Mouse (Mus musculus) heart, embryonic 15.5 days (tissue): ENCODE measurements around the gene Ngly1. TPM values are rescaled to one million over a fixed set of nuclear protein-coding genes. Genes with fewer than 3 reads are reported as not detected.

Source experiments
- ATAC-seq: fragments of 200-750 bp; cut with Nextera tagmentation; replicated peaks from 2 replicates; pipeline ENCODE4 v1.8.0; 2017; ENCODE audit warnings: low read depth, moderate TSS enrichment; ENCODE audit not compliant: insufficient number of reproducible peaks, insufficient read depth, low FRiP score
- H3K27ac ChIP-seq: fragments of 300-500 bp; sonication (generic); 2 replicates; pipeline ENCODE4 v1.5.1; 2015; ENCODE audit warnings: mild to moderate bottlenecking, inconsistent platforms
- H3K27me3 ChIP-seq: fragments of 300-500 bp; sonication (generic); 2 replicates; pipeline ENCODE4 v1.6.1; 2015; ENCODE audit warnings: inconsistent platforms
- H3K36me3 ChIP-seq: fragments of 300-500 bp; sonication (generic); 2 replicates; pipeline ENCODE4 v1.6.1; 2015; ENCODE audit warnings: mild to moderate bottlenecking, inconsistent platforms
- H3K4me1 ChIP-seq: fragments of 300-500 bp; sonication (generic); replicated peaks from 2 replicates; pipeline ENCODE4 v1.6.1; 2015; ENCODE audit warnings: inconsistent platforms
- H3K4me2 ChIP-seq: fragments of 300-500 bp; sonication (generic); 2 replicates; pipeline ENCODE4 v1.6.1; 2015; ENCODE audit warnings: inconsistent platforms, mild to moderate bottlenecking, moderate library complexity
- H3K4me3 ChIP-seq: fragments of 300-500 bp; sonication (generic); 2 replicates; pipeline ENCODE4 v1.5.1; 2015; ENCODE audit warnings: mild to moderate bottlenecking, inconsistent platforms
- H3K9ac ChIP-seq: fragments of 300-500 bp; sonication (generic); 2 replicates; pipeline ENCODE4 v1.6.1; 2015; ENCODE audit warnings: mild to moderate bottlenecking, inconsistent platforms
- H3K9me3 ChIP-seq: fragments of 300-500 bp; sonication (generic); replicated peaks from 2 replicates; pipeline ENCODE4 v1.6.1; 2016; ENCODE audit warnings: inconsistent platforms
- WGBS: fragments of 180-500 bp; shearing (Covaris S2); methylation state at CpG from one replicate; pipeline ENCODE4 v1.1.7; 2015; ENCODE audit warnings: mixed read lengths; 5-methylcytosine and 5-hydroxymethylcytosine counted together
- polyA plus RNA-seq: library from polyadenylated mRNA; unstranded; fragments of >200 nt; fragmentation: Nextera tagmentation; extraction: Ambion mirVana; gene quantifications from 2 replicates; pipeline ENCODE4 v1.2.1, GENCODE M21; 2015

The Ngly1 gene
- polyA plus RNA-seq, 1 experiment from 2014 or later, result 23.7 TPM

DNA sequence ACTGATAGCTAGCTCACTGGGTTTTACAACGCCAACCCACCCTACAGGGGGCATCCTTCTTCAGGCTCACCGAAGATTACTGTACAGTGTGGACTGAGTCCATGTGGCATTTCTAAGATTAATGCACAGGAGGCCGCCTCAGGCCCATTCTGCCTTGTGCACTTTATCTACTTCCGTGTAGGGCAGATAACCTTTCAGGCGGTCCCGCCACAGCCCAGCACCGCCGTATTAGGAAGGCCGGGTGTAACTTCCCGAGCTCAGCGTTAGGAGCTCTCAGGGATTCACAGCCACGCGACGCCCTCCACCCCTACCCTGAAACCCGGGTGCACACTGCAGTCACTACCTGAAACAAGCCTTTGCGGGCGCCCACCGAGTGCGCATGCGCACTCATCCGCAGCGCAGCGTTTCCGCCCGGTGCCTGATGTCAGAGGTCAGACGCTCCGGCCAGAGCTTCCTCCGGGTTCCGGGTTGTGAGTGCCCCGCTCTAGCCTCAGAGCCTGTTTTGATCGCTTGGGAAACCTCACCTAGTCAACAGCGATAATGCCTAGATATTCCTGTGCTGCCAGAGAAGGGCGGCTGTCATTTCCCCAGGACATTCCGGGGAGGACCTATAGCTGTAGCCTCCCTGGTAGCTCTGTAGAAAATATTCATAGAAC, 6.0 kb upstream of the Ngly1 start:
- H3K4me3 ChIP-seq, result peak overlapping the region; percentile 61
- WGBS, result 1% methylated on average over 34 of the region's 34 CpGs
- ATAC-seq, result peak; percentile 89

GRCm38 (mm10) chr14:16243603-16244209, 5.4 kb upstream of the Ngly1 start:
- Histone ChIP-seq H3K4me3 (peak overlapping the region; percentile 61), H3K9me3 (no peaks in the 10 kb centered on the region), H3K9ac (peak overlapping the region; percentile 64), H3K4me2 (peak overlapping the region; percentile 67), H3K4me1 (peaks cover 16% of the 10 kb centered on the region), H3K36me3 (peaks cover 3% of the 10 kb centered on the region), H3K27me3 (no peaks in the 10 kb centered on the region), H3K27ac (peak overlapping the region; percentile 82)
- ATAC-seq, result no peak
- 6% methylated on average over 10 of the region's 10 CpGs for WGBS

More for the DNA sequence above, 6.0 kb upstream of the Ngly1 start:
- Histone ChIP-seq H3K4me2 (peak overlapping the region; percentile 67), H3K9me3 (no peaks in the 10 kb centered on the region), H3K9ac (peak overlapping the region; percentile 64), H3K36me3 (peaks cover 3% of the 10 kb centered on the region), H3K27ac (peak overlapping the region; percentile 82), H3K27me3 (no peaks in the 10 kb centered on the region), H3K4me1 (peaks cover 10% of the 10 kb centered on the region)

DNA sequence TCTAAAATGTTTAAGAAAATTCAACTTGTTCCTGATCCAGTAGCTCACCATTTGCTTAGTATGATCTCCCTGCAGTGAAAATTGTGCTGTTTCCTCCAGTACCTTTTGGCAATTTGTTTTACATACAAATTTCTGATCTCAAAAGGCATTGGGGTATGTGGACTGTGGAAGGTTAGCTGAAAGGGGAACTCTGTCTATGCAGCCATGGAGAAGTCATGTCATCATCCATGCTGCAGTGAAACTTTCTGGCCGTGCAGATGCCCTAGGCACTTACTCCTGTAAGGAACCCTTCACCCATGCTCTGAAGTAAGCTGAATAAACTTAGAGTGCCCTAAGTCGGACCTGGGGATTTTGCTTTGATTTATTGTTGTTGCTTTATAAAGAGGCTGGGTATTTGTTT, 4.7 kb upstream of the Ngly1 start:
- Histone ChIP-seq H3K4me2 (peak overlapping the region; percentile 67; the same call in 1 of the 2 replicates), H3K9me3 (no peaks in the 10 kb centered on the region), H3K4me1 (peaks cover 16% of the 10 kb centered on the region), H3K36me3 (peaks cover 3% of the 10 kb centered on the region), H3K27ac (no peak overlapping the region), H3K4me3 (no peak overlapping the region), H3K9ac (no peak overlapping the region), H3K27me3 (no peaks in the 10 kb centered on the region)
- ATAC-seq, result no peak
- WGBS, result 63% methylated on average over 2 of the region's 2 CpGs

DNA sequence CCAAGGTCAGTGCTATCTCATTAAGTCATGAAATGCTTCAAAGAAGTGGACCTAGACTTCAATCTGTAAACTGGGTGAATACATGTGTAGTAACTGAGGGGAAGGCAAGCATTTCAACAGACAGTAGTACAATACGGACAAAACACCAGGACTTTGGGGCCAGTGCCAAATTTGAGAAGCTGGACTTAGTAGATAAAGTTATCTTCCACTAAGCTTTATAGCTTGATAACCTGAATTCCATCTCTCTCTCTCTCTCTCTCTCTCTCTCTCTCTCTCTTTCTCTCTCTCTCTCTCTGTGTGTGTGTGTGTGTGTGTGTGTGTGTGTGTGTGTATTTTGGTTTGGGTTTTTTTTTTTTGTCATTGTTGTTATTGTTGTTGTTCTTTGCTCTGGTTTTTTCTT, 4.0 kb upstream of the Ngly1 start:
- WGBS, result 38% methylated on average over 1 of the region's 1 CpGs

GRCm38 (mm10) chr14:16246340-16246912, 2.7 kb upstream of the Ngly1 start:
- 73% methylated on average over 2 of the region's 2 CpGs for WGBS
- no peak for ATAC-seq
- Histone ChIP-seq H3K4me3 (no peak overlapping the region), H3K36me3 (no peaks in the 10 kb centered on the region), H3K9me3 (no peaks in the 10 kb centered on the region), H3K4me1 (peaks cover 24% of the 10 kb centered on the region), H3K27me3 (no peaks in the 10 kb centered on the region), H3K4me2 (no peak overlapping the region), H3K27ac (no peak overlapping the region), H3K9ac (no peak overlapping the region)

More for the DNA sequence above, 4.0 kb upstream of the Ngly1 start:
- H3K9ac ChIP-seq, result no peak overlapping the region
- no peak overlapping the region for H3K4me3 ChIP-seq
- no peaks in the 10 kb centered on the region for H3K9me3 ChIP-seq
- peaks cover 20% of the 10 kb centered on the region for H3K4me1 ChIP-seq
- H3K4me2 ChIP-seq, result no peak overlapping the region
- H3K27me3 ChIP-seq, result no peaks in the 10 kb centered on the region
- no peak for ATAC-seq
- peaks cover 3% of the 10 kb centered on the region for H3K36me3 ChIP-seq
- no peak overlapping the region for H3K27ac ChIP-seq

DNA sequence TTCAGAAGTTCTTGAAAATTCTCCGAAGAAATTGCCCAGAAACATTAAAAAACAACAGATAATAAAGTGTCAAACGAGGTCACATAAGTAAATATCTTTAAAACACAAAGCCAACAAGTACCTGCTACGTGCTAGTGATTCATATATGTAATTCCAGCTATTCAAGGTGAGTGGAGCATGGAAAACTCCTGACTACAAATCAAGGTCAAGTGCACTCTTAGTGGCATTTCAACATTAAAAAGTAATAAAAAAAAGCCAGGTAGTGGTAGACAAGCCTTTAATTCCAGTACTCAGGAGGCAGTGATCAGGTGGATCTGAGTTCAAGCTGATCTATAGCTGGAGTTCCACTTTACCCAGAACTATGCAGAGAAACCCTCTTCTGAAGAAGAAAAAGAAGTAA, 945 bp upstream of the Ngly1 start:
- Histone ChIP-seq H3K36me3 (no peaks in the 10 kb centered on the region), H3K27ac (no peak overlapping the region), H3K4me3 (peak overlapping the region; percentile 74), H3K9ac (no peak overlapping the region; the same call in 1 of the 2 replicates), H3K27me3 (no peaks in the 10 kb centered on the region), H3K4me2 (peak overlapping the region; percentile 70; the same call in 1 of the 2 replicates), H3K9me3 (no peaks in the 10 kb centered on the region), H3K4me1 (peaks cover 24% of the 10 kb centered on the region)
- 72% methylated on average over 3 of the region's 3 CpGs for WGBS
- ATAC-seq, result no peak

DNA sequence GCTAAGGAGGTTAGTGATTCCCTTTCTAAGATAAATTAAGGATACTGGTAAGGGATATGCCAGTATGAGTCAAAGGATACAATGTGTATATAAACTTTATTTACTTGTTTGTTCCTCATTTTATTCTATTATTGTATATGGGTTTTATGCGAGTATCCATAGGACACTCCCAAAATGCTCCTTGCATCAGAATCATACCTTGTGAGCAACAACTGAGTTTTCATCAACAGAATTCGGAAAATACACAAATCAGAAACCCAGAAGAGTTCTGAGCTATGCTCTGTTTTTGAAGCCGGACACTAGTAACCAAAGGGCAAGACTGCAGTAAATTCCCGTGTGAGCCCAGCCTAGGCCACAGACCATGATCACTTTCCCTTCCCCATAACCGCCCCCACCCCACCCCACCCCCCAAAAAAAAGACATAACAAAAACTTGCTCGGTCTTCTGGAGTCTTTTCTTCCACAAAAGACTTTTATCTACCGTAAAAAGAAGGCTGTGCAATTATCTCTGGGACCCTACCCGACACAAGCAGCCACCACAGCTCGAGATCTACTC, 400 bp upstream of the Ngly1 start:
- Histone ChIP-seq H3K4me1 (peaks cover 23% of the 10 kb centered on the region), H3K27ac (peak overlapping the region; percentile 91; the same call in 1 of the 2 replicates)
- 14% methylated on average over 9 of the region's 9 CpGs for WGBS

GRCm38 (mm10) chr14:16250099-16250498, 1.0 kb downstream of the Ngly1 start:
- peak overlapping the region; percentile 70 for H3K4me2 ChIP-seq
- peaks cover 7% of the 10 kb centered on the region for H3K36me3 ChIP-seq
- H3K27me3 ChIP-seq, result no peaks in the 10 kb centered on the region
- no peaks in the 10 kb centered on the region for H3K9me3 ChIP-seq
- H3K9ac ChIP-seq, result peak overlapping the region; percentile 92
- 71% methylated on average over 3 of the region's 3 CpGs for WGBS
- peaks cover 14% of the 10 kb centered on the region for H3K4me1 ChIP-seq
- H3K27ac ChIP-seq, result no peak overlapping the region
- ATAC-seq, result no peak
- H3K4me3 ChIP-seq, result peak overlapping the region; percentile 74

More for the DNA sequence above, 400 bp upstream of the Ngly1 start:
- 0 out of 2 replicates have a peak, but pooled peaks have one; percentile 6 for ATAC-seq
- Histone ChIP-seq H3K36me3 (no peaks in the 10 kb centered on the region), H3K4me2 (peak overlapping the region; percentile 70), H3K9ac (peak overlapping the region; percentile 92), H3K9me3 (no peaks in the 10 kb centered on the region), H3K4me3 (peak overlapping the region; percentile 74), H3K27me3 (no peaks in the 10 kb centered on the region)

GRCm38 (mm10) chr14:16255745-16256144, 6.7 kb downstream of the Ngly1 start:
- H3K36me3 ChIP-seq, result peaks cover 27% of the 10 kb centered on the region

DNA sequence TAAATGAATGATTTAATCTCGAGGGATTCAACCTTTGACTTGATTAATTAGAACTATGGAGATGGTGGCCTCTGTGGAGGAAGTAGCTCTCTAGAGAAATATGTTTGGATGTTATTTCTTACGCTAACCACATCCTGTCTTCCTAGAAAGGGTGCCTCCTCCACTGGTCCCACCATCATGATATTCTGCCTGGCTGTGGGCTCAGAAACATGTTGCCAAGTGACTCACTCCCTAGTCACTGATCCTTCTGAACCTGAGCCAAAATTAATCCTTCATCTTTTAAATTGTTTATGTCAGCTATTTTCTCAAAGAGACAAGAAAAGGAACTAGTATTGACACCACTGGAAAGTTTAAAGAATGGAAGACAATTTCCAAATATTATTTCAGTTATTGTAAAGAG, 7.1 kb downstream of the Ngly1 start:
- no peaks in the 10 kb centered on the region for H3K9me3 ChIP-seq
- H3K27ac ChIP-seq, result no peak overlapping the region
- H3K4me3 ChIP-seq, result no peak overlapping the region
- H3K9ac ChIP-seq, result no peak overlapping the region
- no peaks in the 10 kb centered on the region for H3K27me3 ChIP-seq
- 53% methylated on average over 2 of the region's 2 CpGs for WGBS
- ATAC-seq, result no peak; the same call in 1 of the 2 replicates
- H3K36me3 ChIP-seq, result peaks cover 29% of the 10 kb centered on the region
- no peak overlapping the region for H3K4me2 ChIP-seq
- H3K4me1 ChIP-seq, result no peaks in the 10 kb centered on the region

More at GRCm38 (mm10) chr14:16255745-16256144, 6.7 kb downstream of the Ngly1 start:
- ATAC-seq, result no peak
- H3K27me3 ChIP-seq, result no peaks in the 10 kb centered on the region
- H3K27ac ChIP-seq, result no peak overlapping the region
- no peaks in the 10 kb centered on the region for H3K9me3 ChIP-seq
- no peak overlapping the region for H3K9ac ChIP-seq
- no peaks in the 10 kb centered on the region for H3K4me1 ChIP-seq
- WGBS, result 84% methylated on average over 3 of the region's 3 CpGs
- no peak overlapping the region for H3K4me2 ChIP-seq
- no peak overlapping the region for H3K4me3 ChIP-seq

- no peaks in the 10 kb centered on the region for H3K4me1 ChIP-seq
- H3K9ac ChIP-seq, result no peak overlapping the region
- WGBS, result 77% methylated on average over 6 of the region's 6 CpGs
Measured at GRCm38 (mm10) chr14:16260541-16260940, 11.5 kb downstream of the Ngly1 start.

More at GRCm38 (mm10) chr14:16260541-16260940, 11.5 kb downstream of the Ngly1 start:
- Histone ChIP-seq H3K27ac (no peak overlapping the region), H3K27me3 (no peaks in the 10 kb centered on the region), H3K36me3 (peaks cover 28% of the 10 kb centered on the region), H3K9me3 (no peaks in the 10 kb centered on the region), H3K4me3 (no peak overlapping the region), H3K4me2 (no peak overlapping the region)
- no peak for ATAC-seq
